Mouse (Mus musculus): ENCODE results near the gene Snx29.
"Not testable (repeated sequence)": the region's sequence is repeated elsewhere in the genome, so short reads cannot be mapped to it uniquely, and the experiment has no call there.

Snx29 gene

GRCm38 (mm10) chr16:11532592-11532991 lies 209.9 kb downstream of the Snx29 start:
- DNase-seq (ENCODE audit: low spot score in 2 of 2): peak; percentile 73 to 84

- no peak for DNase-seq (ENCODE audit: low spot score in 2 of 2)
Observed at GRCm38 (mm10) chr16:11533441-11533840, 210.7 kb downstream of the Snx29 start.

- DNase-seq (ENCODE audit: low spot score in 2 of 2): no peak
Observed at GRCm38 (mm10) chr16:11537663-11538062, 215.0 kb downstream of the Snx29 start.

- no peak for DNase-seq (ENCODE audit: low spot score in 2 of 2)
Observed at GRCm38 (mm10) chr16:11538191-11538590, 215.5 kb downstream of the Snx29 start.

DNA sequence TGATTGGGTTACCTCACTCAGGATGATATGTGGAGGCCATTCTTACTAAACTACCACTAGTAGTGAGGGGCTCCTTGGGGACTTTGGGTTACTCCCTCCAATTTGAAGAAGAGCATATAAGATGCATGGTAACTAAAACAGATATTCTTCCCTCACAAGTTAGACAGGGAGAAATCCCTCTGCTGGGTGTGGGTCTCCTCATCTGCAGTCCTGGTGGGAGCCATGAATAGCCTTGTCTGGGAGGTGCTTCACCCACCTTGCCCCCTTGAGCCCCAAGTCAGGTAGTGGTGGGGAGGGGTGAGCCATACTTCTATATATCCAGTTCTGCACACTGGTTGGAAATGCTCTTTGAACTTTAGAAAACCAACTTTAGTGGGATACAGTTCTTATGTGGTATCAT lies 218.3 kb downstream of the Snx29 start:
- no peak for DNase-seq (ENCODE audit: low spot score in 2 of 2)

- DNase-seq (ENCODE audit: low spot score in 2 of 2): no peak
Observed at GRCm38 (mm10) chr16:11541769-11542168, 219.1 kb downstream of the Snx29 start.

DNA sequence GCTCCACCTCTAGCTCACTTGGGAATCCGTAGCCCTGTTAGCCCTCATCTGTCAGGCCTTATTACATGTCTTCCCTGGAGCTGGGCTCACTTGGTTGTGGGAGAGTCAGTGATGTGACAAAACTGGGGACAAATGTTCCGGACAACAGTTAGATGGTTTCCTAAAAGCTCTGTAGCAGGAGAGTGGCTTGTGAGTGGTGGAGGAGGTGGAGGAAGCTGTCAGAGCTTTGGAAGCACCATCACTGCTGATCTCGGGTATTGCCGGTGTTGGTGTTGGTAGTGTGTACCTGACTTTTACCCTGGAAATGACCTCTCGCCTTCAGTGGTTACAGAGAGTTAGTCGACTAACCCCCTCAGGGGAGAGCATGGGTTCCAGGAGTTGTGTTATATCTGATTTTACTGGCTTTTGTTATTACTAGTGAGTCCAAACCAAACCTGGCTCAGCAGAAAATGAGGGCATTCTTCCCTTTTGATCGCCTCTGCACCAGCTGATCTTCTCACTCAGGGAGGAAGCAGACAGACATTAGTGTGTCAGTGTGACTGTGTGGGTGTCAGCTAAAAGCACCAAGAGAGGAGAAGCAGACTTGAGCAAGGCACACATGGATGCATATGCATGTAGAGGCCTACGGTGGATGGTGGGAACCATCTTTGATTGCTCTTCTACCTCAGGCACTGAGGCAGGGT lies 227.5 kb downstream of the Snx29 start:
- no peak for DNase-seq (ENCODE audit: low spot score in 2 of 2)

DNA sequence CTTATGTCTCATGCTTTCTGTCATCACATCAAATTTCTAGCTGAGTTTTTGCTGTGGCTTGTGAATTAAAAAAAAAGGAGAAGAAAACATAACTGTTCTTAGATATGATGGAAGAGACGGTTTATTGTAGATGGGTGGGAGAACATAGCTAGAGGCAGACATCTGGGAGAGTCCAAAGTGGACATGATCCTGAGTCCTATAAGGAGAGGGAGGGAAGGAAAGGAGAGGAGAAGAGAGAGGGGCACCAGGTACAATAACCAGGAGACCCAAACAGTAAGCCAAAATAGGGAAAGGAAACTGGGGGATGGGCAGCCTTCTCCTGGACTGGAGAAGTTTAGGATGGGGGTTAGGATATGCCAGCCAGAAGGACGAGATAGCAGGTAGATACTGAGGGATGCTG lies 239.0 kb downstream of the Snx29 start:
- no peak for DNase-seq (ENCODE audit: low spot score in 2 of 2)

DNA sequence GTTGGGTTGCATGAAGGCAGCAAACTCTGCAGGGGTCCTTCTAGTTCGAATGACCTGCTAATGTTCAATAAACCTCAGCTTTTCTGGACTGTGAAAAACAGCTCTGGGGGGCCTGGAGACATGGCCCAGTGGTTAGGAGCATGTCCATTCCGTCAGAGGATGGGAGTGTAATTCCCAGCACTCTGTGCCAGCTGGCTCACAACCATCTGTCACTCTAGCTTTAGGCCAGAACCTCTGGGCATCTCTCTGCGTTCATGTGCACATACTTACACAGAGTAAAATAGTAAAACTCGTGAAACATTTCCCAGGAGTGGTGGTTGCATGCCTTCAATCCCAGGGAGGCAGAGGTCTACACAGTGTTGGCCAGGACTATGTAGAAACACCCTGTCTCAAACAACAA lies 241.1 kb downstream of the Snx29 start:
- no peak for DNase-seq (ENCODE audit: low spot score in 2 of 2)

GRCm38 (mm10) chr16:11565126-11565525 lies 242.4 kb downstream of the Snx29 start:
- DNase-seq (ENCODE audit: low spot score in 2 of 2): no peak

GRCm38 (mm10) chr16:11567594-11567993 lies 244.9 kb downstream of the Snx29 start:
- no peak for DNase-seq (ENCODE audit: low spot score in 2 of 2)

DNA sequence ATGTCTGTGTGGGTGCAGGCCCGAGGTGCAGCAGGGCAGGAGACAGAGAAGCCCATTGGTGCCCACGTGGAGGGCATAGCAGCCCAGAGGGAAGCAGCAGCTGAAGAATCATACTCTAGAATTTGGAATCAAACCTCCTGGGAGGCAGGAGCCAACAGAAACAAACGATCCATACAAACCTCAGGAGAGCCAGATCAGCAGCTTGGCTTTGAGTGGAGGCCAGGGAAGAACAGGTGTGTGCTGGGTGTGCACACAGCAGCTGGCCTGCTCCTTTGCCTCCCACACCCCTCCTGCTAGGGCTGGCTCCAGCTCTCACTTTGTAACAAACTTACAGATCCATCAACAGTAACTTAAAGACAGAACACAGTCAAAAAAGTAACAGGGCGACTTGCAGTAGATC lies 245.4 kb downstream of the Snx29 start:
- no peak for DNase-seq (ENCODE audit: low spot score in 2 of 2)

- DNase-seq (ENCODE audit: low spot score in 2 of 2): no peak
Observed at GRCm38 (mm10) chr16:11568601-11569000, 245.9 kb downstream of the Snx29 start.

DNA sequence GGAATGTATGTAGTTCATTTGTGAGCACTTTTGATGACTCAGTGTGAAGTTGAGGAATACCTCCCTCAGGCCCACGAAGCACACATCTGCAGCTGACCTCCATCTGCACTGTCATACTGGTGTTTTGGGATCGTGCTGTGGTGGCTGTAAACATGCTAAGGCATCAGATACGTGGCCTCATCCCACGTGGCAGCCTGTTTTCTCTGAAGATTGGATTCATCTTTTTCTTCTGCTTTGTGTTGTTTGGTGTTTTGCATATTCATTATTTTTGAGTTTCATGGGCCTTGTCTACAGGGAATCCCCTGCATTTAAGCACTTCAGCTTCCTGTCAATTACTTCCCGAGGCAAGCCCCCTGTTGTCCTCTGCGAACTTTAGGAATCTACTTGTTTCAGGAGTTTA lies 246.4 kb downstream of the Snx29 start:
- DNase-seq (ENCODE audit: low spot score in 2 of 2): no peak

- no peak for DNase-seq (ENCODE audit: low spot score in 2 of 2)
Observed at GRCm38 (mm10) chr16:11570072-11570471, 247.4 kb downstream of the Snx29 start.

GRCm38 (mm10) chr16:11574517-11574916 lies 251.8 kb downstream of the Snx29 start:
- no peak for DNase-seq (ENCODE audit: low spot score in 2 of 2)

GRCm38 (mm10) chr16:11575733-11576132 lies 253.0 kb downstream of the Snx29 start:
- DNase-seq (ENCODE audit: low spot score in 2 of 2): not testable (repeated sequence)

DNA sequence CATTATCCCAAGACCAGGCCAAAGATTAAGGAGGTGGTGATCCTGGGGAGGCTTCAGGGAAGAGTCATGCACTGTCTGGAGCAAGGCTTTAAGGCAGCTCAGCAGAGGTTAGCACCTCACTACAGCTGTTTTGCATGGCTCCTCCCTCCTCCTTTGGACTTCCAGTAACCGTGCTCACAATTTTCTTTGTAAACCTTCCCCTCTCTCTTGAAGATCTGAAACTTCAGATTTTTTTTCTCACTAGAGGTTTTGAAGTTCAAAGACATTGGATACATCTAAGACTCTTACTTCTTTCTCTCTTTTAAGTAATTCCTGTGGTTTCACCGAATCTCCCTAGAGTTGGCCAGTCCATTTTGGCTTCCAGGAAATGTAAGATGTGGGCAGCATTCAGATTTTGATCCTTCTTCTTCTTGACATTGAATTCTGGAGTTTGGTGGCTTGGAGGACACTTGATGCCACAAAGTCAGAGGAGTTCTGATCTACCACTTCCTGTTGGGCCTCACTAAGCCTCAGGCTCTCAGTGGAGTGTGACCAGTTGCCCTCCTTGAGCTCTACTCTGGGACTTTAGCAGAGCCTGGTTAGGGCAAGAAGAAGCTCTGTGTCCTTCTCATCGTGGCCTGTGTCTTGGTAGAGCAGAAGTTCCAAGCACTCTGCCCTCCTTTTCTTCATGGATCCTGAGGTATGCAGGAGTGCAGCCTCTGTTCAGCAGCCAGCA lies 255.0 kb downstream of the Snx29 start:
- DNase-seq (ENCODE audit: low spot score in 2 of 2): no peak

DNA sequence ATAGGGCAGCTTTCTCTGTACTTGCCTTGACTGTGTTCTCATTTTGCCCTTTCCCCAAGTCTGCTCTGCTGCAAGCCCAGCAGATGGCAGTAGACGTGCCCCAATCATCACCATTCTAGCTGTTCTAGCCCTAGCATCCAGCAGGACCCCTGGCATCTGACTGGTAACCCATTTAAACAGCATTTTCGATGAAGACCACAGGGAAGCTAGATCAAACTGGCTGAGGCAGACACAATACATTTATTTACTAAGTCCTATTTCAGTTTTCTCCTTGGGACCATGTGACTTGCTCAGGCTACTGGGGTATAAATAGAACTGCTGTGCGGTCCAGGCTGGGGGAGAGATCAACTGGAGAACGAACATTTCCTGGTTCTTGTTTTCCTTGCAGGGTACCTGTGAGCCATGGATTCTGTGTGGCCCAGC lies 257.0 kb downstream of the Snx29 start:
- DNase-seq (ENCODE audit: low spot score in 2 of 2): peak; percentile 32 to 33

DNA sequence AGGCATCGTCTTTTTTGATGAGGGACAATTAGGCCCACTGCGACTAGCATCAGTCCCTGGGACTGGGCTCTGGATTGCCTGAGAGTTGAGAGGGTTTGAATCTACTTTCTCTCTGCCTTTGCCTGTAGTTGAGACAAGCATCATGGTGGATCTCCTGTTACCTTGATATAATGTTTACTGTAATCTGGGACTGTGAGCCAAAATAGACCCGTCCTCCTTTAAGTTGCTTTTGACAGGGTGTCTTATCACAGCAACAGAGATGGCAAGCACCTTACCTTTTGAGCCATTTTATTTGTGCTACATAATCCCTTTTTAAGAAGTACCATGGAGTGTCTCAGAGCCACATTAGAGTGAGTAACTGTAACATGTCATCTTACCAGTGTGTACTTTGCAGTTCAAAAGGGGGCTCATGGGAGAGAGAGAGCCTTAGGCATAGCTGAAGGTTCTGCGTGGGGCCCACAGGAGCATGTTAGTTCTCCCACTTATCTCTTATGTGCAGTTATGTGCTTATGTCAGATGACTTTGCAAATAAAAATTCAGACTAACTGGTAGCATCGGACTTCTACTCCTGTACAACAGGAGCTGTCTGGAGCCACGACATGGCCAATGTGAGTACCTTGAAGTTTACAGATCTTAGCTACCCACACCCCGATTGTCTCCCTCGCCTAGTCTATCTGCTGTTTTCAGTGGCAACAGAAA lies 261.4 kb downstream of the Snx29 start:
- no peak for DNase-seq (ENCODE audit: low spot score in 2 of 2)

DNA sequence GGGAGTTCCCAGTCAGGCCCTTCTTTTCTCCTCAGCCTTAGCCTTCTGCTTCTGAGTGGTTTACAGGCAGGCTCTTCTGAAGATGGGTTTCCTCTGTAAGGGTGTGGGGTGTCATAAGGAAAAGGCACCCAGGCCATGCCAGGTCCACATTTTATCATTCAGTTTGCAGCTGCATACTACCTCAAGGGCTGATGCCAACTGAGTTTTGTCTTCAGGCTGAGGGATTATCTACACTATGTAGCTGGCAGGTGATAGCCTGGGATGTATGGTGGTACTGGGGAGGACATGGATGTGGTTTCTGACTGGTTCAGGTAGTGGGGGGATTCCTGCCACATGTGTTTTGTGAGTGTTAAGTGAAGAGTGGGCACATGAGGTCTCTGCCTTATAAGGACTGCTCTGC lies 266.0 kb downstream of the Snx29 start:
- no peak for DNase-seq (ENCODE audit: low spot score in 2 of 2)

GRCm38 (mm10) chr16:11589336-11589735 lies 266.6 kb downstream of the Snx29 start:
- no peak for DNase-seq (ENCODE audit: low spot score in 2 of 2)
